Mouse (Mus musculus): Measurements from ENCODE around the gene Atp6v0a1.

DNA sequence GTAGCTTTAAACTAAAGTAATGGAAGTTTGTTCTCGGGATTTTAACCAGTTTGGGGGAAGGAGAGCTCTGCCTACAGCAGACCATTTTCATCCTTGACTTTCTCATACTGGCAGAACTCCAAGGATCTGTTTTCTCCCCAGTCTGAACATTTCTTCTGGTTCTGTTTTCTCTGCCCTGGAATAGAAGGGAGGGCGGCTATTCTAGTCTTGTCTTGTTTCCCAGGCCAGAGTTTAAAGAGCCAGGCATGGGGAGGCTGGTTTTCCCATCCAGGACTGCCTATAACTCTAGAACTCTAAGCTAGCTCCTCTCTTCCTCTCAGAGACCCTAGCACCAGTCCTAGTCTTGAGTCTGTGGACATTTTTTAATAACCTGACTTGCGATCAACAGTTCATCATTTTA is 49.4 kb upstream of the Atp6v0a1 start:
- TF ChIP-seq POLR2A (IDR thresholded peaks at IDR 0.05; ENCODE audit: extremely low read depth, insufficient read depth, low read length) (no peak), CTCF (IDR thresholded peaks at IDR 0.05; ENCODE audit: low read depth, low read length) (no peak)

Data from liver, adult 2 months (tissue).